Mouse (Mus musculus) embryonic facial prominence, embryonic 15.5 days (tissue): Measurements from ENCODE around the gene 2210407C18Rik. TPM values are rescaled to one million over a fixed set of nuclear protein-coding genes. Genes with fewer than 3 reads are reported as not detected.

ENCODE experiments used
- ATAC-seq: fragments of 200-750 bp; cut with Nextera tagmentation; 2 replicates; pipeline ENCODE4 v1.8.0; 2017; ENCODE audit warnings: low read depth, moderate TSS enrichment; ENCODE audit not compliant: insufficient number of reproducible peaks, low FRiP score, low TSS enrichment
- H3K27ac ChIP-seq: fragments of 300-500 bp; sonication (generic); replicated peaks from 2 replicates; pipeline ENCODE4 v1.5.1; 2015; ENCODE audit warnings: mild to moderate bottlenecking, inconsistent platforms
- H3K27me3 ChIP-seq: fragments of 300-500 bp; sonication (generic); 2 replicates; pipeline ENCODE4 v1.6.1; 2015; ENCODE audit warnings: inconsistent platforms
- H3K36me3 ChIP-seq: fragments of 300-500 bp; sonication (generic); 2 replicates; pipeline ENCODE4 v1.6.1; 2015; ENCODE audit warnings: mild to moderate bottlenecking, inconsistent platforms
- H3K4me1 ChIP-seq: fragments of 300-500 bp; sonication (generic); 2 replicates; pipeline ENCODE4 v1.6.1; 2015; ENCODE audit warnings: inconsistent platforms
- H3K4me2 ChIP-seq: fragments of 300-500 bp; sonication (generic); replicated peaks from 2 replicates; pipeline ENCODE4 v1.6.1; 2015; ENCODE audit warnings: mild to moderate bottlenecking, inconsistent platforms
- H3K4me3 ChIP-seq: fragments of 300-500 bp; sonication (generic); replicated peaks from 2 replicates; pipeline ENCODE4 v1.5.1; 2015; ENCODE audit warnings: mild to moderate bottlenecking, inconsistent platforms
- H3K9ac ChIP-seq: fragments of 300-500 bp; sonication (generic); 2 replicates; pipeline ENCODE4 v1.6.1; 2015; ENCODE audit warnings: inconsistent platforms
- H3K9me3 ChIP-seq: fragments of 300-500 bp; sonication (generic); replicated peaks from 2 replicates; pipeline ENCODE4 v1.6.1; 2016; ENCODE audit warnings: inconsistent platforms
- WGBS: fragments of 180-500 bp; shearing (Covaris S2); methylation state at CpG from one replicate; pipeline ENCODE4 v1.1.7; 2015; 5-methylcytosine and 5-hydroxymethylcytosine counted together
- polyA plus RNA-seq: library from polyadenylated mRNA; unstranded; fragments of >200 nt; fragmentation: Nextera tagmentation; extraction: Ambion mirVana; gene quantifications from 2 replicates; pipeline ENCODE4 v1.2.1, GENCODE M21; 2015

2210407C18Rik gene
- polyA plus RNA-seq, 1 experiment from 2014 or later = not detected

DNA sequence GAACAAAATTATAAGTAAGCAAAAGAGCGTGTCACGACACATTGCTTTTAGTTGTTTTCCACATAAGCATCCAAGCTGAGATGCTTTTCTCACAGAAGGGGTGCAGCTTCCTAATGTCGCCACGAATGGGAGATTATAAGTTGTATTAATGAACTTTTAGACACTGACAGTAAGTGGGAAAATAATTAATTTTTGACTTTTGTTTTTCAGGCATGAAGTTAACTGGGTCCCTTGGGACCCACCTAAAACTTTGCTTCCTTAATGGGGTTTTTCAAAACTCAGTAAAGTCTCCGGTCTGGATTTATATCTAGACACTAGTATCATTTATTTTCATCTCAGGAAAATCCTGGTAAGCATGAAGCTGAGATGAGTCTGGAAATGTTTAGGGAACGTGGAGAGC is 21.1 kb downstream of the 2210407C18Rik start, which contains the start of gene Olfr324:
Gene Olfr324 (plus strand): TSS at position 301 of the 400 bp plus-strand sequence.
- H3K4me3 ChIP-seq = no peak within 1 kb of the TSS
- H3K27ac ChIP-seq = no peak within 1 kb of the TSS
- no peaks in the 10 kb centered on the region for H3K27me3 ChIP-seq
- no peaks in the 10 kb centered on the region for H3K36me3 ChIP-seq
- H3K9ac ChIP-seq = no peak within 1 kb of the TSS
- H3K4me1 ChIP-seq = no peaks in the 10 kb centered on the region
- no peak within 1 kb of the TSS for H3K4me2 ChIP-seq
- ATAC-seq = no peak
- 58% methylated on average over 6 of the region's 6 CpGs for WGBS
- H3K9me3 ChIP-seq = no peaks in the 10 kb centered on the region

DNA sequence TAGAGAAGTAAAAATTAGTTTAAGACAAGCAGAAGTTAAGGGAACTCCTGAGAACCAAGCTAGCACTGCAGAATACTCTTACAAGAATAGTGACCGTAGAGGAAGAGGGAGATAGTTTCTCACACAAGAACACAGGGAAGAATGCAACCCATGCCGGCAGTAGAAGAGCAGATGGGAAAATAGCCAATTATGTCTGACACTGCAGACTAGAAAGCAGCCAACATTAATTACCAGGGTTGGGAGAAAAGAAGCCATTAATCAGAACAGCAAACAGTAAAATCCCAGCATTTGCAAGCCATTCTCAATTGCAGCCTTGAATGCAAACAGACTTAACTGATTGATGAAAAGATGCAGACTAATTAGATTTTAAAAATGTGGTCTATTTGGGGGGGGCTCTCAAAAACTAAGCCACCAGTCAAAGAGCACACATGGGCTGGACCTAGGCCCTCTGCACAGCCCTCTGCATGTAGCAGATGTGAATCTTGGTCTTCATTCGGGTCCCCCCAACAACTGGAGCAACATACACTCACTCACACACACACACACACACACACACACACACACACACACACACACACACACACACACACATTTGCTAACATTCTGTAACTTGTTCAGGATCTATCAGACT is 27.1 kb downstream of the 2210407C18Rik start:
- H3K4me2 ChIP-seq = no peak overlapping the region
- ATAC-seq = no peak
- no peaks in the 10 kb centered on the region for H3K27me3 ChIP-seq
- no peaks in the 10 kb centered on the region for H3K36me3 ChIP-seq
- H3K4me1 ChIP-seq = no peaks in the 10 kb centered on the region
- 39% methylated on average over 3 of the region's 3 CpGs for WGBS
- H3K4me3 ChIP-seq = no peak overlapping the region
- no peak overlapping the region for H3K27ac ChIP-seq
- H3K9ac ChIP-seq = no peak overlapping the region
- H3K9me3 ChIP-seq = no peaks in the 10 kb centered on the region

DNA sequence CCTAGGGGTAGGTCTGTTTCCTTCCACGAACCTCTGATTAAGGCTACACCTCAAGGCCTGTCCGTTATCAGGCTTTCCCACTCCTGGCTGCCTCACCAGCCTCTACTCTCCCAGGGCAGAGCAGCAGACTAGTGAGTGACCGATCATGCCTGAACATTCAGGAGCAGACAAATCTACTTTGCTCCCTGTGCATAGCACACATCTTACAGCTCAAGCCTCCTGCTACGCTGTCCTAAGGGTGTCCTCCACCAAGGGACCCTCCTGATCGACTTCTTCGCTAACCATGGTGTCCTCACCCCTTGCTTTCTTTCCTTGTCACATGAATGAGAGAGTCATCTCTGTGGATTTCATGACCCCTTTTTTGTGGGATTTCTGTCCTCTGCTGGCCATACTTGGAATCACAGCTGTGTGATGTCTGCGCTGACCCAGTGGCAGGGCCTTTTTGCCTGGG is 28.0 kb downstream of the 2210407C18Rik start:
- no peaks in the 10 kb centered on the region for H3K4me1 ChIP-seq

DNA sequence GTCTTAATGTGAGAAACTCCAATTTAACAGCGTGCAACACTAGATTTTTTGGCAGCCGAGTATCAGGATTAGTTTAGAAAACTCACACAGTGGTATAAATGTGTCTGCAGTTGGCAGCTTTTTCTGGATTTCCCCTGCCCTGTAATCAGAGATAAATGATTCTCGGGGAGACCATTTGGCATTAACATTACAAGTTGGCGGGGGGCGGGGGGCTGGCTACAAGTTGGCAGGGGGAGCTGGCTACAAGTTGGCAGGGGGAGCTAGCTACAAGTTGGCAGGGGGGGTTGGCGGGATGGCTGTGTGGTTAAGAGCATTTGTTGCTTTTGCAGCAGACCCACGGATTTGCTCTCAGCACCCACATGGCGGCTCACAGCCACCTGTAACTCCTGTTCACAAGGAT is 37.2 kb downstream of the 2210407C18Rik start:
- Histone ChIP-seq H3K4me1 (no peaks in the 10 kb centered on the region), H3K9ac (no peak overlapping the region), H3K27me3 (no peaks in the 10 kb centered on the region), H3K4me3 (no peak overlapping the region), H3K4me2 (no peak overlapping the region), H3K36me3 (no peaks in the 10 kb centered on the region), H3K9me3 (no peaks in the 10 kb centered on the region), H3K27ac (no peak overlapping the region)
- ATAC-seq = no peak
- WGBS = 73% methylated on average over 8 of the region's 8 CpGs

More for the DNA sequence above, 28.0 kb downstream of the 2210407C18Rik start:
- H3K4me3 ChIP-seq = no peak overlapping the region
- no peaks in the 10 kb centered on the region for H3K27me3 ChIP-seq
- no peak overlapping the region for H3K9ac ChIP-seq
- no peak overlapping the region for H3K27ac ChIP-seq
- no peak overlapping the region for H3K4me2 ChIP-seq
- WGBS = 66% methylated on average over 7 of the region's 7 CpGs
- H3K9me3 ChIP-seq = no peaks in the 10 kb centered on the region
- no peaks in the 10 kb centered on the region for H3K36me3 ChIP-seq
- no peak for ATAC-seq

DNA sequence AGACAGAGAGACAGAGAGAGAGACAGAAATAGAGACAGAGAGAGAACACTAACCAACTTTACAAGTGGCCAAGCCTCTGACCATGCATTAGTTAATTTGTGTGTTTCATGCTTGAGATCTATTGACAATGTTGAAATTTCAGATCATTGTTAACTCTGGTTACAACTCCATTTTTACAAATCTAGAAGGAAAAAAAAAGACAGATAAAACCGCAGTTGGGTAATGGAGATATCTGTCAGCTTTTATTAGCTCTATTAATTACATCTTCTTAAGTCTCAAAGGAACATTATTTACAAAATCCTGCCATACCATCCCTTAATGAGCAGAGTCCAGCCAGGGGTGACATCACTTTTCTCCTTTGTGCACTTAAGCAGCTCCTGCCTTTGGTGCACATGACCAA is 38.4 kb downstream of the 2210407C18Rik start, which contains the start of gene Olfr325:
Gene Olfr325 (plus strand): TSS at position 301 of the 400 bp plus-strand sequence.
- H3K4me2 ChIP-seq = no peak within 1 kb of the TSS
- H3K36me3 ChIP-seq = no peaks in the 10 kb centered on the region
- 70% methylated on average over 1 of the region's 1 CpGs for WGBS
- no peak within 1 kb of the TSS for H3K9ac ChIP-seq
- H3K9me3 ChIP-seq = no peaks in the 10 kb centered on the region
- no peaks in the 10 kb centered on the region for H3K4me1 ChIP-seq
- no peak within 1 kb of the TSS for H3K4me3 ChIP-seq
- H3K27ac ChIP-seq = no peak within 1 kb of the TSS
- ATAC-seq = no peak
- H3K27me3 ChIP-seq = no peaks in the 10 kb centered on the region

DNA sequence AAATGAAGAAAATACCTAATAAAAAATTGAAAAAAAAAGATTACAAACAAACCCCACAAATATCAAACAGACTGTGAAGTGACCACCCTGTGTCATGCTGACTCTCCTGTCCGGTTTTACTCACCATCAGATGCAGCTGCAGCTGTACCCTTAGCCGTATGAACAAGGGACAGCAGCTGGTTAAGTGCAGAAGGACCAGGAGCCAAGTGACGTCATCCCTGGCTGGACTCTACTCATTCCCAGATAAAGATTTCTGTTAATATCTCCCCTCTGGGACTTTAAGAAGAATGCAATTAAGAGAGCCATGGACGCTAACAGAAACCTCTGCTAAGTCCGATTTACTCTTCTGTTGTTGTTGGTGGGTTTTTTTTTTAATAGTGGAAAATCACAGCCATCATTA is 45.5 kb downstream of the 2210407C18Rik start, which contains the start of gene Olfr224:
Gene Olfr224 (minus strand): TSS at position 149 of the 400 bp plus-strand sequence.
- no peak within 1 kb of the TSS for H3K4me2 ChIP-seq
- H3K27me3 ChIP-seq = no peaks in the 10 kb centered on the region
- no peak within 1 kb of the TSS for H3K9ac ChIP-seq
- no peaks in the 10 kb centered on the region for H3K36me3 ChIP-seq
- H3K27ac ChIP-seq = no peak within 1 kb of the TSS
- H3K9me3 ChIP-seq = no peaks in the 10 kb centered on the region
- WGBS = 66% methylated on average over 5 of the region's 5 CpGs
- no peaks in the 10 kb centered on the region for H3K4me1 ChIP-seq
- ATAC-seq = no peak
- H3K4me3 ChIP-seq = no peak within 1 kb of the TSS

Other genes starting within 250 kb of the 2210407C18Rik start
- 0.20 and 0.35 TPM in 2 replicates for gene Lypd8, start 237.0 kb downstream of the 2210407C18Rik start, polyA plus RNA-seq
- gene 1810065E05Rik, start 195.0 kb downstream of the 2210407C18Rik start, polyA plus RNA-seq = not detected in 2 replicates
- not detected in 2 replicates for gene Gm12253, start 183.5 kb downstream of the 2210407C18Rik start, polyA plus RNA-seq
- gene Lypd9, start 163.2 kb downstream of the 2210407C18Rik start, polyA plus RNA-seq = not detected in 2 replicates
- 0.24 and 0.29 TPM in 2 replicates for gene Olfr30, start 153.8 kb downstream of the 2210407C18Rik start, polyA plus RNA-seq
- gene Olfr332, start 123.5 kb downstream of the 2210407C18Rik start, polyA plus RNA-seq = 0.11 and 0.31 TPM in 2 replicates
- not detected in 2 replicates for gene Olfr331, start 113.5 kb downstream of the 2210407C18Rik start, polyA plus RNA-seq
- gene Olfr330, start 81.2 kb downstream of the 2210407C18Rik start, polyA plus RNA-seq = 0.14 and 0.36 TPM in 2 replicates
- gene Olfr329-ps, start 69.7 kb downstream of the 2210407C18Rik start, polyA plus RNA-seq = 0.16 TPM in 1 of 2 replicates, not detected in the other
- gene Olfr328, start 60.4 kb downstream of the 2210407C18Rik start, polyA plus RNA-seq = 0.08 TPM in 1 of 2 replicates, not detected in the other
- 0.12 TPM in 1 of 2 replicates, not detected in the other for gene Olfr224, start 45.5 kb downstream of the 2210407C18Rik start, polyA plus RNA-seq
- gene Olfr325, start 38.3 kb downstream of the 2210407C18Rik start, polyA plus RNA-seq = not detected in 2 replicates
- gene Olfr324, start 21.0 kb downstream of the 2210407C18Rik start, polyA plus RNA-seq = not detected in 2 replicates
- gene Olfr323, start 14.4 kb upstream of the 2210407C18Rik start, polyA plus RNA-seq = 0.12 and 0.16 TPM in 2 replicates
- gene Trim58, start 24.4 kb upstream of the 2210407C18Rik start, polyA plus RNA-seq = 0.08 TPM in 1 of 2 replicates, not detected in the other
- gene Olfr322, start 42.7 kb upstream of the 2210407C18Rik start, polyA plus RNA-seq = 0.11 TPM in 1 of 2 replicates, not detected in the other
- gene Olfr320, start 65.0 kb upstream of the 2210407C18Rik start, polyA plus RNA-seq = not detected in 2 replicates
- gene Olfr319, start 83.1 kb upstream of the 2210407C18Rik start, polyA plus RNA-seq = not detected in 2 replicates
- not detected in 2 replicates for gene Olfr318, start 107.9 kb upstream of the 2210407C18Rik start, polyA plus RNA-seq
- 0.11 TPM in 1 of 2 replicates, not detected in the other for gene Olfr317, start 123.1 kb upstream of the 2210407C18Rik start, polyA plus RNA-seq
- gene Olfr316, start 136.7 kb upstream of the 2210407C18Rik start, polyA plus RNA-seq = 0.16 TPM in 1 of 2 replicates, not detected in the other
- gene Olfr315, start 157.1 kb upstream of the 2210407C18Rik start, polyA plus RNA-seq = not detected in 2 replicates
- not detected in 2 replicates for gene Olfr314, start 166.9 kb upstream of the 2210407C18Rik start, polyA plus RNA-seq
- gene Fam183b, start 185.9 kb upstream of the 2210407C18Rik start, polyA plus RNA-seq = 8.8 and 13.1 TPM in 2 replicates
- gene Olfr313, start 198.9 kb upstream of the 2210407C18Rik start, polyA plus RNA-seq = 0.08 TPM in 1 of 2 replicates, not detected in the other
- not detected in 2 replicates for gene Olfr312, start 213.2 kb upstream of the 2210407C18Rik start, polyA plus RNA-seq
- not detected in 2 replicates for gene Olfr311, start 223.2 kb upstream of the 2210407C18Rik start, polyA plus RNA-seq
- 7.3 and 10.0 TPM in 2 replicates for gene Gm12258, start 231.1 kb upstream of the 2210407C18Rik start, polyA plus RNA-seq